Mouse (Mus musculus) liver, embryonic 14.5 days (tissue): Measurements from ENCODE around the gene Clcn3. TPM values are rescaled to one million over a fixed set of nuclear protein-coding genes. Genes with fewer than 3 reads are reported as not detected.

Source experiments
- ATAC-seq: fragments of 200-750 bp; cut with Nextera tagmentation; 2 replicates; pipeline ENCODE4 v1.8.0; 2017; ENCODE audit warnings: moderate number of reproducible peaks, mild to moderate bottlenecking, moderate library complexity; ENCODE audit not compliant: insufficient read depth
- DNase-seq, 3 experiments: peaks; one replicate each; pipeline ENCODE4 v3.0.0-alpha.2; 2012 to 2013; ENCODE audit warnings: low read depth in 3 of 3, low spot score in 3 of 3
- H3K27ac ChIP-seq: fragments of 300-500 bp; sonication (generic); 2 replicates; pipeline ENCODE4 v1.5.1; 2014; ENCODE audit warnings: moderate library complexity, mild to moderate bottlenecking, control low read depth, inconsistent platforms
- H3K27me3 ChIP-seq: fragments of 300-500 bp; sonication (generic); 2 replicates; pipeline ENCODE4 v1.6.1; 2014; ENCODE audit warnings: mild to moderate bottlenecking, low read length, moderate library complexity; ENCODE audit not compliant: control insufficient read depth, insufficient read depth
- H3K36me3 ChIP-seq: fragments of 300-500 bp; sonication (generic); replicated peaks from 2 replicates; pipeline ENCODE4 v1.6.1; 2014; ENCODE audit warnings: low read depth; ENCODE audit not compliant: control insufficient read depth, insufficient read depth
- H3K4me1 ChIP-seq, 2 experiments: fragments of 200-500 bp in 1 of 2; fragments of 300-500 bp in 1 of 2; sonication (generic) in 1 of 2; replicated peaks; 2 replicates each; pipeline ENCODE4 v1.6.1; 2012 to 2014; ENCODE audit warnings: antibody characterized with exemption in 1 of 2, inconsistent platforms in 1 of 2, low read length in 1 of 2; ENCODE audit not compliant: control insufficient read depth in 2 of 2, insufficient read depth in 2 of 2
- H3K4me2 ChIP-seq: fragments of 300-500 bp; sonication (generic); 2 replicates; pipeline ENCODE4 v1.6.1; 2014; ENCODE audit warnings: low read depth, mild to moderate bottlenecking, control low read depth, moderate library complexity
- H3K4me3 ChIP-seq, 2 experiments: fragments of 200-500 bp in 1 of 2; fragments of 300-500 bp in 1 of 2; sonication (generic) in 1 of 2; 2 replicates each; pipeline ENCODE4 v1.5.1; 2012 to 2014; ENCODE audit warnings: low read depth in 2 of 2, low read length in 2 of 2, mild to moderate bottlenecking in 2 of 2, control low read depth in 1 of 2, inconsistent platforms in 1 of 2, moderate library complexity in 1 of 2; ENCODE audit not compliant: insufficient read depth in 1 of 2
- H3K9ac ChIP-seq: fragments of 300-500 bp; sonication (generic); replicated peaks from 2 replicates; pipeline ENCODE4 v1.6.1; 2014; ENCODE audit warnings: mild to moderate bottlenecking, control low read depth, moderate library complexity
- H3K9me3 ChIP-seq: fragments of 300-500 bp; sonication (generic); 2 replicates; pipeline ENCODE4 v1.6.1; 2016; ENCODE audit warnings: low read length, mixed read lengths; ENCODE audit not compliant: control insufficient read depth
- CTCF ChIP-seq: IDR thresholded peaks from 2 replicates; pipeline ENCODE4 v1.5.1; 2016; ENCODE audit warnings: antibody characterized with exemption, low read depth, control low read depth
- EP300 ChIP-seq: IDR thresholded peaks from 2 replicates; pipeline ENCODE4 v1.6.1; 2016; ENCODE audit warnings: antibody characterized with exemption, low read depth
- WGBS: fragments of 180-500 bp; shearing (Covaris S2); extraction: QIAGEN DNeasy Blood & Tissue Kit; methylation state at CpG from one replicate; pipeline ENCODE4 v1.1.7; 2014; ENCODE audit not compliant: insufficient replicate concordance; 5-methylcytosine and 5-hydroxymethylcytosine counted together
- polyA plus RNA-seq, 2 experiments: library from polyadenylated mRNA; depleted of rRNA in 1 of 2; stranded (reverse) in 1 of 2; unstranded in 1 of 2; fragments of >200 nt; fragmentation: Nextera tagmentation in 1 of 2; extraction: Ambion mirVana in 1 of 2; gene quantifications; 2 replicates each; pipeline versions ENCODE4 v1.2.1 to v1.2.3; 2012 to 2014

Clcn3 gene
- polyA plus RNA-seq, 2 experiments, result 28.1 to 34.6 TPM

- H3K9ac ChIP-seq, result peak overlapping the region; percentile 29
- no peak for DNase-seq
- peaks cover 24 to 25% of the 10 kb centered on the region in 2 experiments for H3K4me1 ChIP-seq
- no peaks in the 10 kb centered on the region for H3K27me3 ChIP-seq
- no peak overlapping the region for H3K4me3 ChIP-seq
- no peak for ATAC-seq
- TF ChIP-seq CTCF (no peak), EP300 (no peak)
- H3K36me3 ChIP-seq, result no peaks in the 10 kb centered on the region; the same call in 1 of the 2 replicates
- H3K27ac ChIP-seq, result peak overlapping the region; percentile 43
- H3K9me3 ChIP-seq, result no peaks in the 10 kb centered on the region
- 32% methylated on average over 4 of the region's 4 CpGs for WGBS
- H3K4me2 ChIP-seq, result peak overlapping the region; percentile 35
These were observed 33.2 kb downstream of the Clcn3 start for GRCm38 (mm10) chr8:60949859-60950258.

GRCm38 (mm10) chr8:60947503-60947902 lies 35.6 kb downstream of the Clcn3 start:
- H3K27ac ChIP-seq, result no peak overlapping the region
- no peaks in the 10 kb centered on the region; the same call in 1 of the 2 replicates for H3K36me3 ChIP-seq
- H3K27me3 ChIP-seq, result no peaks in the 10 kb centered on the region
- DNase-seq (no peak), ATAC-seq (no peak)
- H3K4me3 ChIP-seq, result no peak overlapping the region
- TF ChIP-seq CTCF (no peak), EP300 (no peak)
- H3K4me1 ChIP-seq, result peaks cover 18 to 21% of the 10 kb centered on the region in 2 experiments
- H3K9me3 ChIP-seq, result no peaks in the 10 kb centered on the region; the same call in 1 of the 2 replicates
- H3K4me2 ChIP-seq, result no peak overlapping the region
- H3K9ac ChIP-seq, result no peak overlapping the region

GRCm38 (mm10) chr8:60942867-60943266 lies 40.2 kb downstream of the Clcn3 start:
- H3K4me3 ChIP-seq, result no peak overlapping the region
- no peak overlapping the region for H3K27ac ChIP-seq
- no peak overlapping the region for H3K9ac ChIP-seq
- TF ChIP-seq EP300 (no peak), CTCF (peak; percentile 64)
- no peaks in the 10 kb centered on the region; the same call in 1 of the 2 replicates for H3K9me3 ChIP-seq
- H3K4me2 ChIP-seq, result no peak overlapping the region
- H3K27me3 ChIP-seq, result no peaks in the 10 kb centered on the region
- WGBS, result 91% methylated on average over 2 of the region's 2 CpGs
- H3K4me1 ChIP-seq, result peaks cover 12 to 16% of the 10 kb centered on the region in 2 experiments
- DNase-seq (no peak), ATAC-seq (no peak)
- H3K36me3 ChIP-seq, result peaks cover 11% of the 10 kb centered on the region

GRCm38 (mm10) chr8:60938717-60939424 lies 44.2 kb downstream of the Clcn3 start:
- H3K9ac ChIP-seq, result no peak overlapping the region; the same call in 1 of the 2 replicates
- H3K4me1 ChIP-seq, result peaks cover 13 to 16% of the 10 kb centered on the region in 2 experiments
- H3K27me3 ChIP-seq, result no peaks in the 10 kb centered on the region
- H3K4me2 ChIP-seq, result peak overlapping the region; percentile 38
- peak; percentile 45 to 51 (median 47) for DNase-seq
- no peaks in the 10 kb centered on the region; the same call in 1 of the 2 replicates for H3K9me3 ChIP-seq
- no peak overlapping the region for H3K4me3 ChIP-seq
- peak; percentile 81 for ATAC-seq
- peak overlapping the region; percentile 57 for H3K27ac ChIP-seq
- TF ChIP-seq CTCF, result no peak
- TF ChIP-seq EP300, result peak; percentile 86
- peaks cover 42% of the 10 kb centered on the region for H3K36me3 ChIP-seq
- WGBS, result 12% methylated on average over 3 of the region's 3 CpGs

GRCm38 (mm10) chr8:60933617-60934016 lies 49.5 kb downstream of the Clcn3 start:
- H3K9ac ChIP-seq, result no peak overlapping the region
- no peak for ATAC-seq
- DNase-seq, result no peak
- no peaks in the 10 kb centered on the region for H3K27me3 ChIP-seq
- no peak overlapping the region for H3K4me3 ChIP-seq
- H3K4me1 ChIP-seq, result peaks cover 6% of the 10 kb centered on the region in 2 experiments
- H3K27ac ChIP-seq, result no peak overlapping the region
- H3K4me2 ChIP-seq, result no peak overlapping the region
- peaks cover 53% of the 10 kb centered on the region for H3K36me3 ChIP-seq
- H3K9me3 ChIP-seq, result no peaks in the 10 kb centered on the region
- TF ChIP-seq EP300, result no peak
- peak; percentile 52 for TF ChIP-seq CTCF
